Mouse (Mus musculus): ENCODE data around the gene Ccdc62. TPM values are rescaled to one million over a fixed set of nuclear protein-coding genes. Genes with fewer than 3 reads are reported as not detected.
A peak's percentile ranks its signal among the peaks of the same experiment; 100 is the strongest.

Ccdc62 gene
- total RNA-seq, 2 experiments from 2014 or later: 1.3 to 2.1 TPM

GRCm38 (mm10) chr5:123996194-123996593 lies 65.7 kb downstream of the Ccdc62 start:
- DNase-seq (ENCODE audit: low spot score): no peak
- intact Hi-C loops (cut with DNase I): no loop called here

DNA sequence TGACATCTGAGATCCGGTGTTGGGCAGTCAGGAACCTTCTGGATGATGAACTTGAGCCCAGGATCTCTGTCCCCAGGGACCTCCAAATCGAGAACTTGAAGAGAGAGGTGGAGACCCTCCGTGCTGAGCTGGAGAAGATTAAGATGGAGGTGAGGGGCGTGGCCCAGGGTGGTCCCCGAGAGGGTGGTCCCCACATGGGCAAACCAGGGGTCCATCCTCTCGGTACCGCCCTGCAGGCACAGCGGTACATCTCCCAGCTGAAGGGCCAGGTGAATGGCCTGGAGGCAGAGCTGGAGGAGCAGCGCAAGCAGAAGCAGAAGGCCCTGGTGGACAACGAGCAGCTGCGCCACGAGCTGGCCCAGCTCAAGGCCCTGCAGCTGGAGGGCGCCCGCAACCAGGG lies 66.2 kb downstream of the Ccdc62 start:
- intact Hi-C loops (cut with DNase I): no loop called here
- no peak for DNase-seq (ENCODE audit: low spot score)

DNA sequence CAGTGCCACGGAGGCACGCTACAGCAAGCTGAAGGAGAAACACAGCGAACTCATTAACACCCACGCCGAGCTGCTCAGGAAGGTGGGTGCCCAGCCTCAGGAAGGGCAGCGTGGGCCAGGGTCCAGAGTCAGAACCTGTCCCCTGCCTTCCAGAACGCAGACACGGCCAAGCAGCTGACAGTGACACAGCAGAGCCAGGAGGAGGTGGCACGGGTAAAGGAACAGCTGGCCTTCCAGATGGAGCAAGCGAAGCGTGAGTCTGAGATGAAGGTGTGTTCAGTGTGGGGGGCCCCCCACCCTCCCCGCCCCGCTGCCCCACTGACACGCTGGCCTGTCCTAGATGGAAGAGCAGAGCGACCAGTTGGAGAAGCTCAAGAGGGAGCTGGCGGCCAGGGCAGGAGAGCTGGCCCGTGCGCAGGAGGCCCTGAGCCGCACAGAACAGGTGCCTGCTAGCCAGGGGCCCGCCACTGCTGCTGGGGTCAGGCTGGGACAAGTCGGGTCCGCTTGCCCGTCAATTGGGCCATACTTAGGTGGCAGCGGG lies 66.8 kb downstream of the Ccdc62 start:
- no peak for DNase-seq (ENCODE audit: low spot score)
- intact Hi-C loops (cut with DNase I): no loop called here

DNA sequence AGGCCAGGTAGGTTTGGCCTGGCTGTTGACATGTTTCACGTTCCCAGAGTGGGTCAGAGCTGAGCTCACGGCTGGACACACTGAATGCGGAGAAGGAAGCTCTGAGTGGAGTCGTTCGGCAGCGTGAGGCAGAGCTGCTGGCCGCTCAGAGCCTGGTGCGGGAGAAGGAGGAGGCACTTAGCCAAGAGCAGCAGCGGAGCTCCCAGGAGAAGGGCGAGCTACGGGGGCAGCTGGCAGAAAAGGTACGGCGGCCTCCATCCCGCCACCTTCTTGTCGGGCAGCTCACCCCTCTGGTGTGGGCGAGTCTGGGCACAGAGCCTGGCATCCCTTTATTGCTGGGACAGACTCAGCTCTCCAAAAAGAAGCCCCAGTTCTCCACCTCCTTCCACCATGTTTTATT lies 67.3 kb downstream of the Ccdc62 start:
- intact Hi-C loops (cut with DNase I): no loop called here
- DNase-seq (ENCODE audit: low spot score): no peak

DNA sequence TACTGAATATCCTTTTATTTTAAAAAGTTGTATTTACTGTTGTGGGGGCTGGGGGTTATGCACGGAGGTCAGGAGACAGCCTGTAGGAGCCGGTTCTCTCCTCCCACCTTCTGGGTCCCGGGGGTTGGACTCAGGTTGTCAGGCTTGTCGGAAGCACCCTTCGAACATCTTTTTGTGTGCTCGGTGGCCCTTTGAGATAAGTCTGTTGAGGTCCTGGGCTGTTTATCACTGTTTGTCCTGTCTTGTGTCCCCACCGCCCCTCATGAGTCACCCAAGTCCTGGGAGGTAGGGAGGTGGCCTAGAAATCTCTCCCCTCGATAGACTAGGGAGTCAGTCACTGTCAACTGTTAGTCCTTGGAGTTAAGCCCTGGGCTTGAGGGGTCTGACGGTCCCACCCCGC lies 67.9 kb downstream of the Ccdc62 start:
- intact Hi-C loops (cut with DNase I): no loop called here
- no peak for DNase-seq (ENCODE audit: low spot score)

DNA sequence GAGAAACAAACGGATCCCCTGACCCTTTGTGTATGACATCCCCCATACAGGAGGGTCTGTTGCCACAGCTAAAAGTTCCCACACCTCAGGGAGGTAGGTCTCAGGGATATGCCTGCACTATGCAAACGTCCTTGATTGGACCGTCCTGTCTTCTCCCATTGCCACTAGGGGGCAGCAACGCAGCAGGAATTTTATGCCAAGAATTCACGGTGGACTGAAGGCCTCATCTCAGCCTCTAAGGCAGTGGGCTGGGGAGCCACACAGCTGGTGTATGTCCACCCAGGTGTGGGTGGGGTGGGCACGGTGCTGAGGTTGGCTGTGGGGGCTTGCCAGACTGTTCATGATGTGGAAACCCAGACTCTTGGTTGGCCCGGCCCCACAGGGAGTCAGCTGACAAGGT lies 70.3 kb downstream of the Ccdc62 start:
- intact Hi-C loops (cut with DNase I): loop anchor here (1.0 kb wide), 1 partner anchor 83 kb away; no protein-coding TSS in a partner anchor

GRCm38 (mm10) chr5:124001274-124001673 lies 70.8 kb downstream of the Ccdc62 start:
- DNase-seq (ENCODE audit: low spot score): no peak
- intact Hi-C loops (cut with DNase I): loop anchor here (1.0 kb wide), 1 partner anchor 83 kb away; no protein-coding TSS in a partner anchor

More for the DNA sequence above, 70.3 kb downstream of the Ccdc62 start:
- peak; percentile 62 for DNase-seq (ENCODE audit: low spot score)

DNA sequence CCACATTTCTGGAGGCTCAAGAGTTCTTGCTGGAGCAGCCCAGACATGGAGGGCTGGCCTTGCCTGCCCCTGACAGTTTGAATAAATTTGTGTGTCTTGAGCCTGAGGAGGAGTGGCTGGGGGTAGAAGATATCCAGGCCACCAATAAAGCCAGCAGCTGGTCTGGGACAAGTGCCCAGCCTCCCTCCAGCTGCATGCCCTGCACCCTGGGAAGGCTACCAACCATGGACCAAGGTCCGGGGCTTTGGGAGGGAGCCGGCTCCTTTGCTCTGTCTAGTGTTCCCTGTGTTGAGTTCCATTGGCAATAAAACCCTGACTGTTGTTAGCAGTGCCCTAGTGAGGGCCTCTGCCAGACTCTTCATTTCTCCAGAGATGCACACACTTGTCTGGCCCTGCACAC lies 72.4 kb downstream of the Ccdc62 start:
- intact Hi-C loops (cut with DNase I): no loop called here
- DNase-seq (ENCODE audit: low spot score): no peak

GRCm38 (mm10) chr5:124003375-124003774 lies 72.9 kb downstream of the Ccdc62 start:
- intact Hi-C loops (cut with DNase I): no loop called here
- no peak for DNase-seq (ENCODE audit: low spot score)

GRCm38 (mm10) chr5:124004356-124005150 lies 74.1 kb downstream of the Ccdc62 start:
- intact Hi-C loops (cut with DNase I): no loop called here
- DNase-seq (ENCODE audit: low spot score): no peak

- DNase-seq (ENCODE audit: low spot score): no peak
- intact Hi-C loops (cut with DNase I): no loop called here
These were observed 74.6 kb downstream of the Ccdc62 start for GRCm38 (mm10) chr5:124005151-124005500.

DNA sequence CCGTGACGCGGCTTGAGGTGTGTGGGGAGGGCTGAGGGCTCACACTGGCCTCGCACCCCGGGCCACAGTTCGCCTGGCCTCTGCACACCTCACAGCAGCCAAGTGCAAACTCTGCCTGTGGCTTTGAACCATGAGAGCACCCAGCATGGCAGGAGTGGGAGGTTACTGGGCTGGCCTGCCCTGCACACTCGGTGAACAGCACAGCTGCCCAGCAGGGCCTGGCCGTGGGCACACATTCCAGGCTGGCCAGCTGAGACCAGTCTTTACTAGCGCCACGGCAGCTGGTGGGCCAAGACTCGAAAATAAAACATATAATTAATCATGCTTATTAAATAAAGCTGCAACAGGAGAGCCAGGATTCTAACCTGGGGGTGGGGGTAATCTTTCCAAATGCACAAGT lies 75.1 kb downstream of the Ccdc62 start:
- no peak for DNase-seq (ENCODE audit: low spot score)
- intact Hi-C loops (cut with DNase I): no loop called here

DNA sequence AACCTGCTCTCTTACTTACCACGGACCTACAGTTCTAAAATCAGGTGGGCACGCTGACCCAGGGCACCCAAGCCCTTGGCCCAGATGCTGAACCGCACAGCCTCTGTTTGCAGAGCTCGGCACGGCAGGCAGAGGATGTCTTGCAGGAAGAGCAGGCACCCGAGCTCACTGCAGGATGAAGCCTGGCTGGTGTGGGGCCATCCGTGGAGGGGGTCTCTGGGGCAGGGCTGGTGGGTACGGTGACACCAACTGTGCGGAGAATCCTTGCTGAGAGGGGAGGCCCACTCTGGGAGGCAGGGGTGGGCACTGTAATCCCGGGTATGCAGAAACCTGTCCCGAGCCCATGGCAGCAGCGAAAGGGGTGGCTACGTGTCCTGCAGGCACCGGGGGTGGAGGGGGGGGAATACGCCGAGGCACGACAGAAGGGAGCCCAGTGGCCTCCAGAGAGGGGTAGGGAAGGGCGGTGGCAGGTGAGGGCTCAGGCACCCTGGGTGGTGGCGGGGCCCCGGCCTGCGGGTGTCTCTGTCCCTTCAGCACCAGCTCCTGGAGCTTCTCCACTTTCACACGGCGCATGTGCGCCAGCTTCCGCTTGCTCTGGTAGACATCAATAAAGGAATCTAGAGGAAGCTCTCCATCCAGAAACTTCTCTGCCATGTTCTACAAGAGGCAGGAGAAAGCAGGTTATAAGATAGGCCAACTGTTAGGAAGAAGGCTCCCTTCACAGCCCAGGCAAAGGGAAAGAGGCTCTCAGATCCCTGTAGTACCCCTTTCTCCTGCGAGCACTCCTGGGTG lies 75.8 kb downstream of the Ccdc62 start:
- intact Hi-C loops (cut with DNase I): no loop called here
- DNase-seq (ENCODE audit: low spot score): no peak

DNA sequence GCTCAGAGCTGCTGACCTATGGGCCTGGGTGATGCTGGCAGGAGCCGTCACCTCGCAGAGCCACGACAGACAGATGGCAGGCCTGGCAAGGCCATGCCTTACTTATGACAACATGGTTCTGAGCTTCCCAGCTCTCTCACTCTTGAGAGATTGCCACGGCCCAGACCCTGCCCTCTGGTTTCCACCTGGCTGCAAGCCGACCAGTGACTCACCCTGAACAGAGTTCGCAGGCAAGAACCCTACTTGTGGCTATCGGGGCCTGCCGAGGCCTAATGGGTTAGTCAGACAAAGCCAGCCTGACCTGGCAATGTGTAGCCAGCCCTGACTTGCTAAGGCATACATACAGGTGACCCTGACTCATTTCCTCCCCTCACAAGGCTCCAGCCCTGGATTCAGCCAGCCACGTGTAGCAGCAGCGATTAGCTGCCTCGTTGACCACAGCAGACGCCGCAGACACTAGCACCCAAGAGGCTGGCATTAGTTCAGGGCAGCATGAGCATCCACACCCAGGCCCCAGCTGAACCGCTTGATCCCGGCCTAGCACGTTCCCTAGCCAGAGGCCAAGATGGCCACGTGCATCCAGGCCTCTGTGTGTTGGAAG lies 76.5 kb downstream of the Ccdc62 start:
- DNase-seq (ENCODE audit: low spot score): no peak
- intact Hi-C loops (cut with DNase I): no loop called here

- no peak for DNase-seq (ENCODE audit: low spot score)
- intact Hi-C loops (cut with DNase I): no loop called here
These were observed 79.6 kb downstream of the Ccdc62 start for GRCm38 (mm10) chr5:124010077-124010476.

- intact Hi-C loops (cut with DNase I): no loop called here
These were observed 80.6 kb downstream of the Ccdc62 start for GRCm38 (mm10) chr5:124010910-124011655.

GRCm38 (mm10) chr5:124011927-124012326 lies 81.4 kb downstream of the Ccdc62 start:
- intact Hi-C loops (cut with DNase I): no loop called here
- DNase-seq (ENCODE audit: low spot score): no peak

More at GRCm38 (mm10) chr5:124010910-124011655, 80.6 kb downstream of the Ccdc62 start:
- DNase-seq (ENCODE audit: low spot score): peak; percentile 49

GRCm38 (mm10) chr5:124012885-124013284 lies 82.4 kb downstream of the Ccdc62 start:
- DNase-seq (ENCODE audit: low spot score): no peak
- intact Hi-C loops (cut with DNase I): no loop called here

DNA sequence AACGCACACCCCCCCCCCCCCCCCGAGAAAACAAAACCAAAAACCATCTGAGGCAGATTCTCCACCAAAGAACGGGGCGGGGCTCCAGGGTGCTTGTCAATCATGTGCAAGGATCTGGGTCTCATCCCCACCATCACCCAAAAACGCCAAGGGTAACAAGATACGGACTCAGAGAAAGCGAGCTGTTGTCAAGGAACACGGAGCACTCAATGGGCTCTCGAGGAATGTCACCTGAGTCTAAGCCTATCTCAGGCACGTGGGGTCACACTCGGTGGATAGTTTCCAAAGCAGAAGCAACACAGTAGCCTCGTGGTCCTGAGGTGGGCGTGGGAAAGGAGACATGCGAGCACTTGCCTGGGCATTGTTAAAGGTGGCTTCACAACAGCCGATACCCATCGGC lies 83.3 kb downstream of the Ccdc62 start:
- DNase-seq (ENCODE audit: low spot score): no peak
- intact Hi-C loops (cut with DNase I): no loop called here

DNA sequence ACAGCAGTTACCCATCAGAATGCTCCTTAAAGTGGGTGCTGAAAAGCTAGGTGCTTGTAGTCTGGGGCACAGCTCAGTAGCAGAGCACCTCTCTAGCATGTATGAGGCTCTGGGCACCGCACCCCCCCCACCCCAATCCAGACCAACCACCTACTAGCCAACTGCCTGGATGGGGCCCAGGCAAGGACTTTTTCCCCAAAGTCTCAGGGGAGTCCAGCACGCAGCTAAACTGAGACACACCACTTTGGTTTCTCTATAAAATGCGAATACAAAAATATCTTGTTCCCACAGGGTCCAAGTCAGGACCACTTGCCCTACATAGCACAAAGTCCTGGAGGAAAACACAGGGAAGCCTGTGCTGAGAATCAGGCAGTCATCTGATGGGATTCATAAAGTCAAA lies 83.7 kb downstream of the Ccdc62 start:
- intact Hi-C loops (cut with DNase I): no loop called here
- no peak for DNase-seq (ENCODE audit: low spot score)
